Mouse (Mus musculus): Measurements from ENCODE around the gene Omp. TPM values are rescaled to one million over a fixed set of nuclear protein-coding genes. Genes with fewer than 3 reads are reported as not detected.

Gene Omp
- polyA plus RNA-seq, 1 experiment from 2014 or later, result 0.38 TPM

DNA sequence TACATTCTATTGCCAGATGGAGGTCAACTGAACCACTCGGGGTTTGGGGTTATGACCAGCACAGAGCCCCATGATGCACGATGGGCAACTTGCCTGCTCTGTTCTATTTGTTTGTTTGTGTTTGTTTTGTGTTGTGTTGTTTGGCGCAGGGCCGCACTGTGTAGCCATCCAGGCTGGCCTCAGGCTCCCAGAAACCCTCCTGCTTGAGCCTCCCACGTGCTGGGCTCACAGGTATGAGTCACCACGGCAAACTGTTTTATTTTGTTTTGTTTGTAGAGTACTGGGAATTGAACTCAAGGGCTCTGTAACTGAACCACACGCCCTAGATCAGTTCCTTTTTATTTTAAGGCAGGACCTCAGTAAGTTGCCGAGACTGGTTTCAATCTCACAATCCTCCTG lies 1.1 kb upstream of the Omp start:
- ATAC-seq (replicated peaks; ENCODE audit: low FRiP score, low read depth), result no peak
- Histone ChIP-seq H3K36me3 (ENCODE audit: insufficient read depth, low read length) (no peaks in the 10 kb centered on the region), H3K27me3 (ENCODE audit: insufficient read depth, low read length) (no peaks in the 10 kb centered on the region), H3K4me3 (replicated peaks; ENCODE audit: low read depth, low read length) (no peak overlapping the region), H3K9ac (ENCODE audit: low read depth, low read length) (no peak overlapping the region), H3K4me2 (ENCODE audit: low read length) (no peak overlapping the region), H3K4me1 (replicated peaks; ENCODE audit: insufficient read depth, low read length) (peaks cover 8% of the 10 kb centered on the region; the same call in 1 of the 2 replicates), H3K27ac (no peak overlapping the region), H3K9me3 (replicated peaks; ENCODE audit: low read length) (no peaks in the 10 kb centered on the region)
- 55% methylated on average over 8 of the region's 8 CpGs for WGBS
- no peak for TF ChIP-seq CTCF (IDR thresholded peaks at IDR 0.05; ENCODE audit: low read depth)
- DNase-seq (ENCODE audit: low spot score), result no peak

- ATAC-seq (replicated peaks; ENCODE audit: low FRiP score, low read depth) (no peak), DNase-seq (ENCODE audit: low spot score) (no peak)
- WGBS, result 78% methylated on average over 12 of the region's 12 CpGs
- no peak for TF ChIP-seq CTCF (IDR thresholded peaks at IDR 0.05; ENCODE audit: low read depth)
- Histone ChIP-seq H3K4me1 (replicated peaks; ENCODE audit: insufficient read depth, low read length) (peaks cover 8% of the 10 kb centered on the region; the same call in 1 of the 2 replicates), H3K27me3 (ENCODE audit: insufficient read depth, low read length) (no peaks in the 10 kb centered on the region), H3K9ac (ENCODE audit: low read depth, low read length) (no peak overlapping the region), H3K9me3 (replicated peaks; ENCODE audit: low read length) (no peaks in the 10 kb centered on the region), H3K36me3 (ENCODE audit: insufficient read depth, low read length) (no peaks in the 10 kb centered on the region), H3K4me3 (replicated peaks; ENCODE audit: low read depth, low read length) (no peak overlapping the region), H3K27ac (no peak overlapping the region), H3K4me2 (ENCODE audit: low read length) (no peak overlapping the region)
Measured at GRCm38 (mm10) chr7:98145842-98146446, 642 bp upstream of the Omp start.

- Histone ChIP-seq H3K4me2 (ENCODE audit: low read length) (no peak overlapping the region), H3K27me3 (ENCODE audit: insufficient read depth, low read length) (no peaks in the 10 kb centered on the region), H3K4me3 (replicated peaks; ENCODE audit: low read depth, low read length) (no peak overlapping the region), H3K4me1 (replicated peaks; ENCODE audit: insufficient read depth, low read length) (no peaks in the 10 kb centered on the region), H3K9ac (ENCODE audit: low read depth, low read length) (no peak overlapping the region), H3K27ac (0 out of 2 replicates have a peak overlapping the region, but pooled peaks have one; percentile 25), H3K36me3 (ENCODE audit: insufficient read depth, low read length) (no peaks in the 10 kb centered on the region), H3K9me3 (replicated peaks; ENCODE audit: low read length) (no peaks in the 10 kb centered on the region)
- no peak for TF ChIP-seq CTCF (IDR thresholded peaks at IDR 0.05; ENCODE audit: low read depth)
- no peak for DNase-seq (ENCODE audit: low spot score)
- 0 out of 2 replicates have a peak, but pooled peaks have one; percentile 31 for ATAC-seq (replicated peaks; ENCODE audit: low FRiP score, low read depth)
- WGBS, result 54% methylated on average over 3 of the region's 3 CpGs
Measured at GRCm38 (mm10) chr7:98142648-98143047, 2.7 kb downstream of the Omp start.

- no peaks in the 10 kb centered on the region for H3K36me3 ChIP-seq (ENCODE audit: insufficient read depth, low read length)
- H3K4me2 ChIP-seq (ENCODE audit: low read length), result no peak overlapping the region
- H3K4me1 ChIP-seq (replicated peaks; ENCODE audit: insufficient read depth, low read length), result no peaks in the 10 kb centered on the region
- ATAC-seq (replicated peaks; ENCODE audit: low FRiP score, low read depth) (no peak; the same call in 1 of the 2 replicates), DNase-seq (ENCODE audit: low spot score) (peak; percentile 65)
- peak overlapping the region; percentile 64; the same call in 1 of the 2 replicates for H3K27ac ChIP-seq
- no peak for TF ChIP-seq CTCF (IDR thresholded peaks at IDR 0.05; ENCODE audit: low read depth)
- 26% methylated on average over 8 of the region's 8 CpGs for WGBS
- no peak overlapping the region for H3K4me3 ChIP-seq (replicated peaks; ENCODE audit: low read depth, low read length)
- H3K27me3 ChIP-seq (ENCODE audit: insufficient read depth, low read length), result no peaks in the 10 kb centered on the region
- H3K9me3 ChIP-seq (replicated peaks; ENCODE audit: low read length), result no peaks in the 10 kb centered on the region
- no peak overlapping the region for H3K9ac ChIP-seq (ENCODE audit: low read depth, low read length)
Measured at GRCm38 (mm10) chr7:98142247-98142646, 3.1 kb downstream of the Omp start.

DNA sequence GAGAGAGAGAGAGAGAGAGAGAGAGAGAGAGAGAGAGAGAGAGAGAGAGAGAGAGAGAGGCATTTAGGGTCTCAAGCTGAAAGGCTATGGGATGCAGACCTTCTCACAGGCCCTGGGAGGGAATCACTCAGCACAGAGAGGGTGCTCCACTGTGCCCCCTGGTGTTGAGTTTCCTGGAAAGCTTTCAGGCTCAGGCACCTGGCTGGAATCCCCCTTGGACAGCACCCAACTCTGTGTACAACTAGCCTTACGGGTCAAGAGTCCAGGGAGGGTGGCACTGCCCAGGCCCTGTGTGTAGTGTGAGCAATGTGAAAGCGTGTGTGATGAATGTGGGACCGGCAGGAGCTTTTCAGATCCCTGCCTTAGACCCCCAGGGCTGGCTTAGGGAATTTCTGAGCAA lies 4.1 kb downstream of the Omp start:
- no peak overlapping the region for H3K9ac ChIP-seq (ENCODE audit: low read depth, low read length)
- no peak overlapping the region for H3K4me3 ChIP-seq (replicated peaks; ENCODE audit: low read depth, low read length)
- WGBS, result 59% methylated on average over 3 of the region's 3 CpGs
- H3K27ac ChIP-seq, result peak overlapping the region; percentile 64; the same call in 1 of the 2 replicates
- H3K4me1 ChIP-seq (replicated peaks; ENCODE audit: insufficient read depth, low read length), result no peaks in the 10 kb centered on the region
- H3K4me2 ChIP-seq (ENCODE audit: low read length), result no peak overlapping the region
- no peaks in the 10 kb centered on the region for H3K9me3 ChIP-seq (replicated peaks; ENCODE audit: low read length)
- ATAC-seq (replicated peaks; ENCODE audit: low FRiP score, low read depth), result peak; percentile 60
- peak; percentile 63 for DNase-seq (ENCODE audit: low spot score)
- H3K36me3 ChIP-seq (ENCODE audit: insufficient read depth, low read length), result no peaks in the 10 kb centered on the region
- H3K27me3 ChIP-seq (ENCODE audit: insufficient read depth, low read length), result no peaks in the 10 kb centered on the region
- TF ChIP-seq CTCF (IDR thresholded peaks at IDR 0.05; ENCODE audit: low read depth), result peak; percentile 64

DNA sequence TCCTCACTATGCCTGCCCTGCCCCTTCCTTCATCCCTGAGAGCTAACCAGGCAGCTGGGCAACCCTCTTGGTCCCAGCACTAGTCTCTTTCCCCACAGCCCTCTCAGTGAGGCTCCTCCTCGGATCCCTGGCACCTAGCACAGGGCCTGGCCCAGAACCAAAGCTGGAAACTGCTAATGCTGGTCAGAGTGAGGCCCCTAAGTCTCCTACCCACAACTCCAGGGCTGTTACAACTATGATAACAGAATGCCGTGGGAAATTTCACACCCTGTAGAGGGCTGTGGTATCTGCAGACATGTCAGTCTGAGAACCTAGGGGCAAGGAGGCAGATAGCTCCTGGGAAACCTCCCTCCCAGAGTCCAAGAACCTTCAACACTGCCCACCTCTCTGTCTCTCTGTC lies 4.7 kb downstream of the Omp start:
- WGBS, result 21% methylated on average over 2 of the region's 2 CpGs
- H3K4me2 ChIP-seq (ENCODE audit: low read length), result no peak overlapping the region
- H3K27ac ChIP-seq, result no peak overlapping the region
- H3K4me3 ChIP-seq (replicated peaks; ENCODE audit: low read depth, low read length), result no peak overlapping the region
- DNase-seq (ENCODE audit: low spot score) (no peak), ATAC-seq (replicated peaks; ENCODE audit: low FRiP score, low read depth) (no peak)
- H3K36me3 ChIP-seq (ENCODE audit: insufficient read depth, low read length), result no peaks in the 10 kb centered on the region
- H3K9me3 ChIP-seq (replicated peaks; ENCODE audit: low read length), result no peaks in the 10 kb centered on the region
- no peaks in the 10 kb centered on the region for H3K27me3 ChIP-seq (ENCODE audit: insufficient read depth, low read length)
- no peak for TF ChIP-seq CTCF (IDR thresholded peaks at IDR 0.05; ENCODE audit: low read depth)
- H3K4me1 ChIP-seq (replicated peaks; ENCODE audit: insufficient read depth, low read length), result no peaks in the 10 kb centered on the region
- no peak overlapping the region for H3K9ac ChIP-seq (ENCODE audit: low read depth, low read length)

DNA sequence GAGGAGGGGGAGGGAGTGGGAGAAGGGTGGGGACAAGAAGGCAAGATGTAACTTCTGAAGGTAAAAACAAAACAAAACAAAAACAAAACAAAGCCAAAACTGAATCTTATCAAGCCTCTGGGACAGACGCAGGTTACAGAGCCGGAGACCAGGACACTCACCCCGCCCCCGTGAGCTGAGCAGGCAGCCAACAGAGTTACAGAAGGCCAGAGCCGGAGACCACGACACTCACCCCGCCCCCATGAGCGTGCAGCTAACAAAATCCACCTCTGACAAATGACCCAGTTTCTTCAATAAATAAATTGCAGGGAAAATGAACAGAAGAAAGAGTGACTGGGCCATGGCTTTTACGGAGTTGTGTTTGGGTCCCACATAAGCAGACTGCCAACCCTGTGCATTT lies 6.1 kb downstream of the Omp start:
- Histone ChIP-seq H3K27ac (no peak overlapping the region), H3K9me3 (replicated peaks; ENCODE audit: low read length) (no peaks in the 10 kb centered on the region), H3K4me1 (replicated peaks; ENCODE audit: insufficient read depth, low read length) (no peaks in the 10 kb centered on the region), H3K36me3 (ENCODE audit: insufficient read depth, low read length) (no peaks in the 10 kb centered on the region), H3K4me3 (replicated peaks; ENCODE audit: low read depth, low read length) (no peak overlapping the region), H3K27me3 (ENCODE audit: insufficient read depth, low read length) (no peaks in the 10 kb centered on the region), H3K9ac (ENCODE audit: low read depth, low read length) (no peak overlapping the region), H3K4me2 (ENCODE audit: low read length) (no peak overlapping the region)
- ATAC-seq (replicated peaks; ENCODE audit: low FRiP score, low read depth) (no peak), DNase-seq (ENCODE audit: low spot score) (no peak)
- WGBS, result 21% methylated on average over 9 of the region's 9 CpGs
- TF ChIP-seq CTCF (IDR thresholded peaks at IDR 0.05; ENCODE audit: low read depth), result no peak

Data from kidney, postnatal 0 days (tissue).